Mouse (Mus musculus) heart, embryonic 10.5 days (tissue): ENCODE results near the gene Sod2. TPM values are rescaled to one million over a fixed set of nuclear protein-coding genes. Genes with fewer than 3 reads are reported as not detected.
"Not testable (repeated sequence)": the region's sequence is repeated elsewhere in the genome, so short reads cannot be mapped to it uniquely, and the experiment has no call there.

Experiments
- DNase-seq: peaks from one replicate; pipeline ENCODE4 v3.0.0-alpha.2; 2017; ENCODE audit warnings: low spot score
- H3K27ac ChIP-seq: fragments of 300-500 bp; sonication (generic); 2 replicates; pipeline ENCODE4 v1.5.1; 2016; ENCODE audit warnings: mild to moderate bottlenecking
- H3K27me3 ChIP-seq: fragments of 300-500 bp; sonication (generic); 2 replicates; pipeline ENCODE4 v1.6.1; 2016; ENCODE audit warnings: mild to moderate bottlenecking; ENCODE audit not compliant: poor library complexity, insufficient read depth, severe bottlenecking
- H3K36me3 ChIP-seq: fragments of 300-500 bp; sonication (generic); 2 replicates; pipeline ENCODE4 v1.6.1; 2016; ENCODE audit warnings: mild to moderate bottlenecking, moderate library complexity
- H3K4me1 ChIP-seq: fragments of 300-500 bp; sonication (generic); 2 replicates; pipeline ENCODE4 v1.6.1; 2016; ENCODE audit warnings: mild to moderate bottlenecking
- H3K4me3 ChIP-seq: fragments of 300-500 bp; sonication (generic); 2 replicates; pipeline ENCODE4 v1.5.1; 2016; ENCODE audit warnings: mild to moderate bottlenecking, moderate library complexity
- H3K9me3 ChIP-seq: fragments of 300-500 bp; sonication (generic); 2 replicates; pipeline ENCODE4 v1.6.1; 2016; ENCODE audit warnings: mild to moderate bottlenecking, moderate library complexity
- whole genome bisulfite sequencing: fragments of 180-500 bp; shearing (Covaris S2); methylation state at CpG from one replicate; pipeline ENCODE4 v1.1.7; 2016; 5-methylcytosine and 5-hydroxymethylcytosine counted together
- polyA plus RNA-seq: library from polyadenylated mRNA; unstranded; fragments of >200 nt; fragmentation: Nextera tagmentation; extraction: Ambion mirVana; gene quantifications from 2 replicates; pipeline ENCODE4 v1.2.1, GENCODE M21; 2016

Sod2 gene
- 213 and 293 TPM in 2 replicates for polyA plus RNA-seq

DNA sequence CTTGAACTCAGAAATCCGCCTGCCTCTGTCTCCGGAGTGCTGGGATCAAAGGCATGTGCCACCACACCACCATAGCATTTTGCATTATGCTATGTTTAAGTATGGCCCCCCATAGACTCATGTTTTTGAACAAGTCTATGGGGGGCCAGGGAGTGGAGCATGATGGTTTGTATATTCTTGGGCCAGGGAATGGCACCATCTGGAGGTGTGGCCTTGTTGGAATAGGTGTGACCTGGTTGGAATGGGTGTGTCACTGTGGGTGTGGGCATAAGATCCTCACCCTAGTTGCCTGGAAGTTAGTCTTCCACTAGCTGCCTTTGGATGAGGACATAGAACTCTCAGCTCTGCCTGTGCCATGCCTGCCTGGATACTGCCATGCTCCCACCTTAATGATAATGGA lies at the start of gene Sod2:
Gene Sod2 (plus strand): TSS at position 301 of the 400 bp plus-strand sequence.
- H3K4me3 ChIP-seq: peak within 1 kb of the TSS; percentile 91
- 91% methylated on average over 2 of the region's 2 CpGs for WGBS
- peak within 1 kb of the TSS; percentile 91 for H3K27ac ChIP-seq
- H3K27me3 ChIP-seq, DNase-seq, H3K9me3 ChIP-seq: not testable (repeated sequence)
- H3K36me3 ChIP-seq: peaks cover 10% of the 10 kb centered on the region
- H3K4me1 ChIP-seq: peaks cover 14% of the 10 kb centered on the region

DNA sequence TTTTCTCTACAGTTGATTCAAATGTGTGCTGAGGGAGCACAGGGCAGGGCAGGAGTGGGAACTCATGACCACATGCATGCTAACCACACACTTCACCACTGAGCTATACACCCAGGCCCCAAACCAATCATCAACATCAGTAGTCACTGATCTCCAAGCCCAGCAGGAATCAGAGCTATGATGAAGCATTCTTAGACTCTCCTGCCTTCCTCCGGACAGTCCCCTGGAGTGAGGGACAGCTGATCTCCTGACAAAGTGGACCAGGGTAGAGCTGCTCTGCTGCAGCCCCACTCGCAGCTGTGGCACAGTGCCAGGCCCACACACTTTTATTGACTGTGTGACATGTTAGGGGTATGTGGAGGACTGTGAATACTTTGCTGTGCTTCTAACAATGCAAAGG lies 47.3 kb upstream of the Sod2 start:
- not testable (repeated sequence) for H3K27me3 ChIP-seq, H3K27ac ChIP-seq, H3K4me3 ChIP-seq, H3K9me3 ChIP-seq, DNase-seq, H3K4me1 ChIP-seq
- WGBS: 73% methylated on average over 2 of the region's 2 CpGs
- H3K36me3 ChIP-seq: peaks cover 16% of the 10 kb centered on the region

DNA sequence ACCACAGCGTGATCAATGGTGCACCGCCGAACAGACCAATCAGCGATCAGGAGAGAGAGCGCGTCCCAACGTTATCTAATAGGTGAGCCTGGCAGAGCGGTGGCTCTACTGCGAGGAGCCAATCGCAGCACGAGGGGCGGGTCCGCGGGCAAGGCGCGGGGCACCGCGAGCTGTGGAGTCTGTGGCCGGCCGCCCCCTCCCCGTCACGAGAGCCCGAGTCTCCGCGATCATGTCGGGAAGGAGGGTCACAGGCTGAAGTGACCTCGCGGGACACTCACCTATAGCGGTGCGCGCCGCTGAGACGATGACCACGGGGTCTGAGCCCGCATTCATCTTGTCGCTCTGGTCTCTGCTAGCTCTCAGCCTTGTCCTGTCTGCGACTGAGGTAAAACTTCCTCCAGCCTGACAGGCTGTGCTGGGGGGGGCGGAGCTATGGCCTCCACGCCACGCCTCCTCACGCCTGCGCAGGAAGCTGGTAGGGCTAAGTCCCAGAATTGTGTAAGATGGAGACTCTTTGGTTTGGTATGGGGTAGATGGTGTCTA lies 46.2 kb upstream of the Sod2 start, which contains the start of gene Acat2:
Gene Acat2 (minus strand): TSS at position 417 of the 543 bp plus-strand sequence.
- H3K4me1 ChIP-seq: peaks cover 8% of the 10 kb centered on the region
- peak; percentile 97 for DNase-seq
- peaks cover 16% of the 10 kb centered on the region for H3K36me3 ChIP-seq
- H3K9me3 ChIP-seq: no peaks in the 10 kb centered on the region
- under 1% methylated on average over 42 of the region's 42 CpGs for WGBS
- H3K27me3 ChIP-seq: no peaks in the 10 kb centered on the region
- H3K27ac ChIP-seq: peak within 1 kb of the TSS; percentile 90
- peak within 1 kb of the TSS; percentile 77 for H3K4me3 ChIP-seq

DNA sequence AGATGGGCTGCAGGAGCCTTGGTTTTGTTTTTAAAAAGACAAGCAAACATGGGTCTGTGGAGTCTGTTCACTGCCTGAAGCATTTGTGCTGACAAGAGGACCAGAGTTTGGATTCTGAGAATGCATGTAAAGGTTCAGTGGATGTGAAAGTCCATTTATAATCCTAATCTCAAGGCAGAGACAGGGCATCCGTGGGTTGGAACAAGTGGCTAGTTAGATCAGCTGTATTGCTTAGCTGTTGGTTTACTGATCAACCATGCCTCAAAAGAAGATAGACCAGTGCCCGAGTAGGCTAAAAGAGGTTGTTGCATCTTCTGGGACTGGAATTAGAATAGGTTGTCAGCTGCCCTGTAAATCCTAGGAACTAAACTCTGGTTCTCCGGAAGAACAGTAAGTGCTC lies 43.2 kb upstream of the Sod2 start:
- WGBS: 85% methylated on average over 3 of the region's 3 CpGs
- peaks cover 30% of the 10 kb centered on the region for H3K36me3 ChIP-seq
- H3K27ac ChIP-seq: no peak overlapping the region
- H3K27me3 ChIP-seq: no peaks in the 10 kb centered on the region
- H3K4me1 ChIP-seq: peaks cover 8% of the 10 kb centered on the region
- no peak overlapping the region for H3K4me3 ChIP-seq
- no peak for DNase-seq
- H3K9me3 ChIP-seq: no peaks in the 10 kb centered on the region

DNA sequence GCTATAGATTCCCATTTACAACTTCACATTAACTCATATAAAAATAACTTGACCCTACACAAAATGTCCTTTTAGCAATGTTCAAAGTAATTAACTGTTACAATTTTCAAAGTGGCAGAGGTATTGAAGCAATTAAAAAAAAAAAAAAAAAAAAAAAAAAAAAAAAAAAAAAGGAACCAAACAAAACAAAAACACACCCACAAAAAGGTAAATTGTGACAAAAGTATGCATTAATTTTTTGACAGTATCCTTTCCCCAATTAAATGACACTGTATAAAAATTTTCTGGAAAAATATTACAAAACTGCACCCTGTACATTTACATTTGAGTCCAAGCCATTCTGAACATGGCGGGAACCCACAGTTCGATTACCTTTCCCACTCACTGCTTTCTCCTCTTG lies 39.5 kb upstream of the Sod2 start:
- Histone ChIP-seq H3K27ac (no peak overlapping the region), H3K4me1 (no peaks in the 10 kb centered on the region), H3K9me3 (no peaks in the 10 kb centered on the region), H3K4me3 (no peak overlapping the region), H3K36me3 (peaks cover 54% of the 10 kb centered on the region), H3K27me3 (no peaks in the 10 kb centered on the region)
- 97% methylated on average over 2 of the region's 2 CpGs for WGBS
- DNase-seq: no peak

DNA sequence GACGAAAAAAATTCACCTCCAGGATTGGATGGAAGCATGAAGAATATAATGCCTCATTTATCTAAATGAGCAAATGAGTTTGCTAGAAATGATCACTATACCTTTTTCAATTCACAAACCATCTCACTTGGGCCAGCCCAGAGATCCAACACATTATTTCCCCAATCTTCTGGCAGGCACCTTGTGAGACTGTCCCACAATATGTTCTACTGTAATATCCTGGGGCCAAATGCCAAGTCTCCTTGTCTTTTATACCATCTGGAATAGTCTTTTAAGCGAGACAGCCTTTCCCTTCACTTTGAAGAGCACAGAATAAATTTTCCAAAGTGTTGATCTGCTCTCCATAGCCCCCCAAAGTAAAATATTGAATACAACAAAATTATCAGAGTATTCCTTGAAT lies 32.8 kb upstream of the Sod2 start:
- WGBS: 88% methylated on average over 2 of the region's 2 CpGs
- no peak overlapping the region for H3K27ac ChIP-seq
- no peak for DNase-seq
- H3K36me3 ChIP-seq: peaks cover 77% of the 10 kb centered on the region
- H3K4me3 ChIP-seq: no peak overlapping the region
- H3K27me3 ChIP-seq: no peaks in the 10 kb centered on the region
- no peaks in the 10 kb centered on the region for H3K4me1 ChIP-seq
- H3K9me3 ChIP-seq: no peaks in the 10 kb centered on the region

DNA sequence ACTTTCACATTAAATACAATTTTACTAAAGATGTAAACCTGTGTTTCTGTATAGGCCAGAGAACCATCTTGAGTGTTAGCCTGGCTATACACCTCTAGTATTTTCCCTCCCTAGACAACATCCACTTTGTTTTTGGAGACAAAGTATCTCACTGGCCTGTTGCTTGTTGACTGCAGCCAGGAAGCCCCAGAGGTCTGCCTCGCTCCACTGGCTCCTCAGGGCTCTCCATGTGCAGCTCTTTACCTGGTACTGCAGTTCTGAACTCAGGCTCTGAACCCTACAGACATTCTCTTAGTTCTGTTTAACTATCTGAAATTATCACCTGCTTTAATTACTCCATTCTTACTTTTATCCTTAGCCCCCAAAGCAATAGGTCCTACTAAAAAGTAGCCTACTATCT lies 28.1 kb upstream of the Sod2 start:
- Histone ChIP-seq H3K36me3 (peaks cover 80% of the 10 kb centered on the region), H3K4me1 (no peaks in the 10 kb centered on the region), H3K27me3 (no peaks in the 10 kb centered on the region), H3K27ac (no peak overlapping the region), H3K4me3 (no peak overlapping the region), H3K9me3 (no peaks in the 10 kb centered on the region)
- DNase-seq: no peak
- WGBS: 95% methylated on average over 1 of the region's 1 CpGs

DNA sequence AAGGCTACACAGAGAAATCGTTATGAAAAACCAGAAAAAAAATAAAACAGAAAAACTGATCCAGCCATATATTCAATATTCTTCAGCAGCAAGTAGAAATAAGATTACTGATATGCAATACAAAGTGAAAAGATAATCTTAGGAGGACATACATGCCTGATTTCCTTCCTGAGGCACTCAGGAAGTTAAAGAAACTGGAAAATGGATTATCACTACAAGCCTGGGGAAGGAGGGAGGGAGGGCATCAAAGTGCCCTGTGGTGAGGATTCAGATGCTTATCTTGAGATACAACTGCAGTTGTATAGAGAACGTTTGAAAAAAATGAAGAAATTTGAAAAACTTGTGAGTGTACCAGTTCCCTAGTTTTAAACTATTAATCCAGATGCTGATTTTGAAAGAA lies 22.7 kb upstream of the Sod2 start:
- 64% methylated on average over 2 of the region's 2 CpGs for WGBS
- no peak overlapping the region for H3K4me3 ChIP-seq
- H3K27ac ChIP-seq: no peak overlapping the region
- H3K9me3 ChIP-seq: no peaks in the 10 kb centered on the region
- H3K27me3 ChIP-seq: no peaks in the 10 kb centered on the region
- peaks cover 74% of the 10 kb centered on the region for H3K36me3 ChIP-seq
- no peak for DNase-seq
- no peaks in the 10 kb centered on the region for H3K4me1 ChIP-seq

DNA sequence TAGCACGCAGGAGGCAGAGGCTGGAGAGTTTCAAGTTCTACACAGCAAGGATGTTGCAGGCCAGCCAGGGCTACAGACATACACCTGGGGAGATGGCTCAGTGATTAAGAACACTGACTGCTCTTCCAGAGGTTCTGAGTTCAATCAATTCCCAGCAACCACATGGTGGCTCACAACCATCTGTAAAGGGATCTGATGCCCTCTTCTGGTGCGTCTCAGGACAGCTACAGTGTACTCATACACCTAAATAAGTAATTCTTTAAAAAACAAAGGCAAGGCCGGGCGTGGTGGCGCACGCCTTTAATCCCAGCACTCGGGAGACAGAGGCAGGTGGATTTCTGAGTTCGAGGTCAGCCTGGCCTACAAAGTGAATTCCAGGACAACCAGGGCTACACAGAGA lies 18.6 kb upstream of the Sod2 start:
- not testable (repeated sequence) for H3K4me1 ChIP-seq, H3K27me3 ChIP-seq, H3K27ac ChIP-seq, DNase-seq, H3K4me3 ChIP-seq, H3K9me3 ChIP-seq
- H3K36me3 ChIP-seq: peaks cover 38% of the 10 kb centered on the region
- 96% methylated on average over 8 of the region's 8 CpGs for WGBS

DNA sequence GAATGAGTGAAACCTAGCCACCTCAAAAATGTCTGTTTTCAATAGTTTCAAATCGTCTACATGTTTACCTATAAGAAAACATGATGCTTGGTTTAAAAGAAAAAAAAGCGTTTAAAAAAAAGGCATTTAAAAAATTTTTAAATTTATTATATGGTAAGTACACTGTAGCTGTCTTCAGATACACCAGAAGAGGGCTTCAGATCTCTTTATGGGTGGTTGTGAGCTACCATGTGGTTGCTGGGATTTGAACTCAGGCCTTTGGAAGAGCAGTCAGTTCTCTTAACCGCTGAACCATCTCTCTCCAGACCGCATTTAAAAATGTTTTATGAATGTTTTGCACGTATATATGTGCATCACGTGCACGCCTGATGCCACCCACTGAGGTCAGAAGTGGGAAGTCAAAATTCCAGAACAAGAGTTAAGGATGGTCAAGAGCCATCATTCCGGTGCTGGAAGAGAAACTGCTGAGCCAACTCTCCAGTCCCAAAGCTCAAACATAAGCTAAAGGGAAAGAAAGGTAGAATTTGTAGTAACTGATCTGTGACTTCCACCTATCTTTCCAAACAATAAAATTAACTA lies 16.0 kb upstream of the Sod2 start:
- peaks cover 13% of the 10 kb centered on the region for H3K36me3 ChIP-seq
- peak overlapping the region; percentile 98 for H3K4me3 ChIP-seq
- no peaks in the 10 kb centered on the region for H3K9me3 ChIP-seq
- H3K27me3 ChIP-seq: no peaks in the 10 kb centered on the region
- peak overlapping the region; percentile 100; the same call in 1 of the 2 replicates for H3K27ac ChIP-seq
- DNase-seq: no peak
- peaks cover 3% of the 10 kb centered on the region for H3K4me1 ChIP-seq
- WGBS: 62% methylated on average over 8 of the region's 8 CpGs

DNA sequence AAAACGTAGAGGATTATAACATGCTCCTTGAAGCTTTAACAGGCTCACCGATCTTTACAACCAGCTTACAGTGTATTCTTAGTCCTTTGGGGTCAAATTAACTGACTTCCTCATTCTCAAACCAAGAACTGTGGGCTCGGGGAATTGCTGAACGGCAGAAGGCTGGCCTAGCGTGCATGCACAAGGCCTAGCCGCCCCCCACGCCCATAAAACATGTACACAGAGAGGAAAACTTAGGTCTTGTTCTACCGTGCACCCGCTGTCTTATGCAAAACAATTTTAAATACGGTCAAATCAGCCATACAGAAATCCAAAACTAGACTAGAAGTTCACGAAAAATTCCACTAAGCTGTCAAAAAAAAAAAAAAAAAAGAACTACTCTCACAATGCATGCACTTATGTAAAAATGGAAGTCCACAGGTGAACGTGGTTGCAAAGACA lies 15.4 kb upstream of the Sod2 start:
- peak overlapping the region; percentile 100 for H3K27ac ChIP-seq
- no peaks in the 10 kb centered on the region for H3K9me3 ChIP-seq
- whole genome bisulfite sequencing: 4% methylated on average over 12 of the region's 12 CpGs

DNA sequence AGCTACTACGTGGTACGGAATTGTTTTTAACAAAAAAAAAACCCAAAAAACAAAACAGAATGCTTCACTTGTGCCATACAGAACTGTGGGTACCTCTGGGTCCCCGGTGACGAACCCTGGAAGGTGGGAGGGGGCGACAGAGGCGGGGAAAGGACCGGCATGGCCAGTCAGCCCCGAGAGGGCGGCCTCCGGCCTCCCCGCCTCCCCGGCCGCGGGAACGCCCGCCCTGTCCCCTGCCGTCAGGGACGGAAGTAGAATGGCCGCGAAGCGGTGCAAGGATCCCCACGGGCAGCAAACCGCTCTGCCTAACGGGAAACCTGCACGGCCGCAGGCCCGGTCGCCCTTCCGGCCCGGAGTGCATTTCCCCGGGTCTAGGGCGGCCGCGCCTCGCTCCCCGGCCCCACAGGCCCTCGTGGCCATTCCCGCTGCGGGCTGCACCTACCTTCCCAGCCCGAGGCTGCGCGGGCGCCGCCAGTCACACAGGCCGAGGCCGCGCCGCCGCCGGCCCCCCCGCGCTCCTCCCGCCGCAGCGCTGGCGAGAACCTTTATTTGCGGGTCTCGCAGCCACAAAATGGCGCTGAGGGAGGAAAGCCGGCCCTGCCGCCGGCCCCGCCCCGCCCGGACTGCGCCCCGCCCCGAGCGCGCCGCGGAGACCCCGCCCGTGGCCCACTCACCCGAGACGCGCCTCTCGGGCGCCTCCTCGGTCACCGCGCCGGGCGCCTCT lies 14.8 kb upstream of the Sod2 start:
- H3K4me3 ChIP-seq: peak overlapping the region; percentile 98
- H3K36me3 ChIP-seq: peaks cover 8% of the 10 kb centered on the region
- peaks cover 3% of the 10 kb centered on the region for H3K4me1 ChIP-seq
- peak; percentile 92 for DNase-seq
- H3K27ac ChIP-seq: peak overlapping the region; percentile 100
- H3K9me3 ChIP-seq: no peaks in the 10 kb centered on the region
- no peaks in the 10 kb centered on the region for H3K27me3 ChIP-seq
- under 1% methylated on average over 84 of the region's 84 CpGs for WGBS

More for the DNA sequence above, 15.4 kb upstream of the Sod2 start:
- peak overlapping the region; percentile 98 for H3K4me3 ChIP-seq
- H3K4me1 ChIP-seq: peaks cover 3% of the 10 kb centered on the region
- H3K27me3 ChIP-seq: no peaks in the 10 kb centered on the region
- H3K36me3 ChIP-seq: peaks cover 11% of the 10 kb centered on the region
- no peak for DNase-seq

DNA sequence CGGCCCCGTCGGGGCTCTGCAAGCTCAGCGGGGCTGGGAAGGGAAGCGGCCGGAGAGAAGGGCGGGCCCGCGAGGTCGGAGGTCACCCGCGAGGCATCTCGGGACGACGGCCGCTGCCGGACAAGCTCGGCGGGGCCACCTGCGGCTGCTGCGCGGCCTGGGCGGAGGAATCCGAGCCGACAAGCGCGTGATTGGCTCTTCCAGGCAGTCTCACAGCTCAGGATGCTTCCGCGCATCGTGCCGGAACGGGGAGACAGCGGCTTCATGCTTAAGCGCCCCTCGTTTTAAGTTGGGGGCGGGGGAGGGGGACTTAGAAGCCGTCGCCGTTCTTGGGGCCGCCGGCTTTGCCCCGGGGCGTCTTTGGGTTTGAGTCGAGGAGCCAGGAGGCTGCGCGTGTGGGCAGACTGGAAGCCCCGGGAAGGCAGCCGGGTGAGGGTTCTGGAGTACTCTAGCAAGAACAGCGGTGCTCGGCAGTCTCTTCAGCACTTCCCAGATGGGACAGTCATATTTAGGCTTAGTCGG lies 14.1 kb upstream of the Sod2 start:
- Histone ChIP-seq H3K4me3 (peak overlapping the region; percentile 98), H3K4me1 (peaks cover 3% of the 10 kb centered on the region), H3K27ac (peak overlapping the region; percentile 100), H3K9me3 (no peaks in the 10 kb centered on the region), H3K36me3 (peaks cover 8% of the 10 kb centered on the region), H3K27me3 (no peaks in the 10 kb centered on the region)
- peak; percentile 97 for DNase-seq
- WGBS: under 1% methylated on average over 51 of the region's 51 CpGs
